Mouse (Mus musculus) heart, embryonic 16.5 days (tissue): ENCODE results near the gene Pole2. TPM values are rescaled to one million over a fixed set of nuclear protein-coding genes. Genes with fewer than 3 reads are reported as not detected.

Source experiments
- ATAC-seq: fragments of 200-750 bp; cut with Nextera tagmentation; replicated peaks from 2 replicates; pipeline ENCODE4 v1.8.0; 2017; ENCODE audit warnings: moderate number of reproducible peaks; ENCODE audit not compliant: insufficient read depth, low FRiP score; ENCODE audit errors: extremely low read depth
- H3K27ac ChIP-seq: fragments of 300-500 bp; sonication (generic); 2 replicates; pipeline ENCODE4 v1.5.1; 2014; ENCODE audit warnings: mild to moderate bottlenecking, low read length, control low read depth, moderate library complexity
- H3K27me3 ChIP-seq: fragments of 300-500 bp; sonication (generic); 2 replicates; pipeline ENCODE4 v1.6.1; 2014; ENCODE audit warnings: low read length, mixed read lengths; ENCODE audit not compliant: control insufficient read depth, insufficient read depth
- H3K36me3 ChIP-seq: fragments of 300-500 bp; sonication (generic); 2 replicates; pipeline ENCODE4 v1.6.1; 2014; ENCODE audit not compliant: control insufficient read depth, insufficient read depth
- H3K4me1 ChIP-seq: fragments of 300-500 bp; sonication (generic); 2 replicates; pipeline ENCODE4 v1.6.1; 2014; ENCODE audit warnings: low read length, mixed read lengths; ENCODE audit not compliant: control insufficient read depth, insufficient read depth
- H3K4me2 ChIP-seq: fragments of 300-500 bp; sonication (generic); 2 replicates; pipeline ENCODE4 v1.6.1; 2014; ENCODE audit warnings: low read depth, mild to moderate bottlenecking, control low read depth, low read length
- H3K4me3 ChIP-seq: fragments of 300-500 bp; sonication (generic); 2 replicates; pipeline ENCODE4 v1.5.1; 2014; ENCODE audit warnings: mild to moderate bottlenecking, control low read depth, low read length
- H3K9ac ChIP-seq: fragments of 300-500 bp; sonication (generic); 2 replicates; pipeline ENCODE4 v1.6.1; 2014; ENCODE audit warnings: low read length, control low read depth
- H3K9me3 ChIP-seq: fragments of 300-500 bp; sonication (generic); replicated peaks from 2 replicates; pipeline ENCODE4 v1.6.1; 2016; ENCODE audit warnings: low read length; ENCODE audit not compliant: control insufficient read depth
- WGBS: fragments of 180-500 bp; shearing (Covaris S2); extraction: QIAGEN DNeasy Blood & Tissue Kit; methylation state at CpG from one replicate; pipeline ENCODE4 v1.1.7; 2014; 5-methylcytosine and 5-hydroxymethylcytosine counted together
- polyA plus RNA-seq: library from polyadenylated mRNA; unstranded; fragments of >200 nt; fragmentation: Nextera tagmentation; extraction: Ambion mirVana; gene quantifications from 2 replicates; pipeline ENCODE4 v1.2.1, GENCODE M21; 2015

Pole2 gene
- polyA plus RNA-seq, 1 experiment from 2014 or later, result 15.0 TPM

- Histone ChIP-seq H3K27me3 (no peaks in the 10 kb centered on the region), H3K4me3 (no peak overlapping the region), H3K9ac (no peak overlapping the region), H3K36me3 (peaks cover 13% of the 10 kb centered on the region), H3K4me1 (peaks cover 14% of the 10 kb centered on the region), H3K9me3 (no peaks in the 10 kb centered on the region), H3K27ac (peak overlapping the region; percentile 54), H3K4me2 (no peak overlapping the region)
- ATAC-seq, result peak; percentile 64; the same call in 1 of the 2 replicates
- 61% methylated on average over 9 of the region's 9 CpGs for WGBS
These were observed 37.9 kb downstream of the Pole2 start for GRCm38 (mm10) chr12:69190074-69190473.

DNA sequence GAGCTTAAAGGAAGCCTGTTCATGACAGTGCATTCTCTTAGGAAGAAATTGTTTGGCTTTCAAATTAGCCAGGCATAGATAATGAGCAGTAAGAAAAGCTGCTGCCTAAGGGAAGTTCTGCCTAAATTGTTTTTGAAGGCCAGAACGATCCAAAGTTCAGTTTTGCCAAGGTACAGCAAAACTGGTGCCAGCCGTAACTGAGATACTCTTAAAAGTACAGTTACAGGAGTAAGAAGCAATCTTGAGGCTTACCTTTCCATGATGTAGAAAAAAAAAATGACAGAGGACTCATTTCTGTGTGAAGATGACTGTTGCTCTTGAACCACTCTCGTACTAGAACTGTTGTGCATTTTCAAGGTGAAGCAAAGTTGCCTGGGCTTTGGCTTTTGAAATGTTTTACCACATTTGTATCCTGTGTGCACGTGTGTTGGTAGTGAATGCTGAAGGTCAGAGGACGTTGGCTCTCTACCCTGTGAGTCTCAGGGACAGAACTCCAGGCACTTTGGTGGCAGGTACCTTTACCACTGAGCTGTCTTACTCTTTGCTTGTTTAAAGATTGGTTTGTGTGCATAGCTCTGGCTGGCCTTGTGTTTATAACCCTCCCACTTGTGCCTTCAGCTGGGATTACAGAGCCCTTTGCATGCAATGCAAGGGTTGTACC is 41.1 kb downstream of the Pole2 start:
- Histone ChIP-seq H3K27ac (peak overlapping the region; percentile 31), H3K9me3 (no peaks in the 10 kb centered on the region), H3K36me3 (peaks cover 13% of the 10 kb centered on the region), H3K4me3 (no peak overlapping the region), H3K4me2 (peak overlapping the region; percentile 30; the same call in 1 of the 2 replicates), H3K4me1 (peaks cover 22% of the 10 kb centered on the region), H3K27me3 (no peaks in the 10 kb centered on the region), H3K9ac (0 out of 2 replicates have a peak overlapping the region, but pooled peaks have one; percentile 9)
- no peak for ATAC-seq
- 58% methylated on average over 5 of the region's 5 CpGs for WGBS

- Histone ChIP-seq H3K4me1 (peaks cover 22% of the 10 kb centered on the region), H3K27me3 (no peaks in the 10 kb centered on the region), H3K36me3 (peaks cover 15% of the 10 kb centered on the region), H3K4me3 (peak overlapping the region; percentile 92), H3K4me2 (peak overlapping the region; percentile 91), H3K9ac (peak overlapping the region; percentile 82), H3K9me3 (no peaks in the 10 kb centered on the region), H3K27ac (peak overlapping the region; percentile 90)
- no peak for ATAC-seq
- WGBS, result 71% methylated on average over 7 of the region's 7 CpGs
These were observed 42.6 kb downstream of the Pole2 start for GRCm38 (mm10) chr12:69185371-69185770.

GRCm38 (mm10) chr12:69184342-69185295 is 43.4 kb downstream of the Pole2 start:
- H3K9me3 ChIP-seq, result no peaks in the 10 kb centered on the region
- ATAC-seq, result peak; percentile 73
- H3K27ac ChIP-seq, result peak overlapping the region; percentile 90
- H3K36me3 ChIP-seq, result peaks cover 15% of the 10 kb centered on the region
- WGBS, result 2% methylated on average over 78 of the region's 86 CpGs
- H3K9ac ChIP-seq, result peak overlapping the region; percentile 82
- H3K4me2 ChIP-seq, result peak overlapping the region; percentile 91
- peak overlapping the region; percentile 92 for H3K4me3 ChIP-seq
- H3K27me3 ChIP-seq, result no peaks in the 10 kb centered on the region
- H3K4me1 ChIP-seq, result peaks cover 22% of the 10 kb centered on the region

GRCm38 (mm10) chr12:69183583-69184308 is 44.2 kb downstream of the Pole2 start, which contains the start of the genes Rpl36al and Mgat2:
Gene Rpl36al, minus strand, starts transcription at chr12:69184083.
Gene Mgat2, plus strand, starts transcription at chr12:69184157.
- Histone ChIP-seq H3K4me1 (peaks cover 22% of the 10 kb centered on the region), H3K4me2 (peak within 1 kb of the TSS; percentile 91), H3K27ac (peak within 1 kb of the TSS; percentile 90), H3K9ac (peak within 1 kb of the TSS; percentile 90), H3K4me3 (peak within 1 kb of the TSS; percentile 92), H3K36me3 (peaks cover 15% of the 10 kb centered on the region), H3K9me3 (no peaks in the 10 kb centered on the region), H3K27me3 (no peaks in the 10 kb centered on the region)
- WGBS, result under 1% methylated on average over 84 of the region's 84 CpGs
- peak; percentile 98 for ATAC-seq

DNA sequence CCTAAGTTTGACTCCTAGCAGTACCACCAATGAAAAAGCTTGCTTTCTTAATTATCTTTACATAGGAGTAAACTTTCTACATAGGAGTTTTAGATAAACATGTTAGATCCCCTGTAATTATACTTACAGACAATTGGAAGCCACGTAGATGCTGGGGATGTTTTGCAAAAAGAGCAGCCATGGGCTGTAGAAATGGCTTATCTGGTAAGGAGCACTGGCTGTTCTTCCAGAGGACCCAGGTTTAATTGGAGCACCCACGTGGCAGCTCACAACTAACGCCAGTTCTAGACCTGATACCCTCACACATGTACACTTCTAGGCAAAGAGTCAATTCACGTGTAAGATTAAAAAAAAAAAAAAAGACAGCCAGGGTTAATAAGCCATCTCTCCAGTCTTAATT is 46.2 kb downstream of the Pole2 start:
- no peaks in the 10 kb centered on the region for H3K9me3 ChIP-seq
- H3K4me2 ChIP-seq, result no peak overlapping the region
- no peaks in the 10 kb centered on the region for H3K27me3 ChIP-seq
- peaks cover 13% of the 10 kb centered on the region for H3K36me3 ChIP-seq
- no peak overlapping the region for H3K9ac ChIP-seq
- 80% methylated on average over 4 of the region's 4 CpGs for WGBS
- no peak overlapping the region for H3K27ac ChIP-seq
- no peak for ATAC-seq
- H3K4me1 ChIP-seq, result peaks cover 17% of the 10 kb centered on the region
- no peak overlapping the region for H3K4me3 ChIP-seq

DNA sequence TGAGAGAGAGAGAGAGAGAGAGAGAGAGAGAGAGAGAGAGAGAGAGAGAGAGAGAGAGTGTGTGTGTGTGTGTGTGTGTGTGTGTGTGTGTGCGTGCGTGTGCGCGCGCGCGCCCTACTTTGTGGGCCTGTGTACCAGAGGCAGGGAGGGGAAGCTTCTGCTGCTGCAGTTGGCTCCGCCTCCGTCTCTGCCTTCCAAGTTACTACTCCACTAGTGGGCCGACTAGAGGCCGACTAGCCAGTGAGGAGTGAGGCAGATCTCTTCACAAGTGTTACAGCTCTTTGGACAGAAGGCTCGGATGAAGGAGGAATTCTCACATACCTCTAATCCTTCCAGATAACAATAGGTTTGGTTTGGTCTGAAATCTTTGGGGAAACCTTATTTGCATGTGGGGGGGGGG is 48.6 kb downstream of the Pole2 start:
- 64% methylated on average over 12 of the region's 12 CpGs for WGBS
- ATAC-seq, result no peak

GRCm38 (mm10) chr12:69177526-69177925 is 50.5 kb downstream of the Pole2 start:
- no peak overlapping the region for H3K4me2 ChIP-seq
- 78% methylated on average over 3 of the region's 3 CpGs for WGBS
- H3K9me3 ChIP-seq, result no peaks in the 10 kb centered on the region
- H3K27me3 ChIP-seq, result no peaks in the 10 kb centered on the region
- no peak overlapping the region for H3K27ac ChIP-seq
- H3K4me3 ChIP-seq, result no peak overlapping the region
- H3K9ac ChIP-seq, result no peak overlapping the region
- H3K36me3 ChIP-seq, result peaks cover 28% of the 10 kb centered on the region
- H3K4me1 ChIP-seq, result 0 out of 2 replicates have a peak, but pooled peaks cover 3% of the 10 kb centered on the region
- ATAC-seq, result no peak

More for the DNA sequence above, 48.6 kb downstream of the Pole2 start:
- Histone ChIP-seq H3K4me3 (no peak overlapping the region), H3K4me1 (peaks cover 5% of the 10 kb centered on the region; the same call in 1 of the 2 replicates), H3K27ac (no peak overlapping the region), H3K27me3 (no peaks in the 10 kb centered on the region), H3K4me2 (no peak overlapping the region), H3K36me3 (peaks cover 23% of the 10 kb centered on the region), H3K9ac (no peak overlapping the region), H3K9me3 (no peaks in the 10 kb centered on the region)
